13 mouse cellular contexts compared by ENCODE assay signal in genomic region chr12:103315831-103316545, GRCm38 (mm10). TPM values are rescaled to one million over a fixed set of nuclear protein-coding genes. Genes with fewer than 3 reads are reported as not detected.
A peak's percentile ranks its signal among the peaks of the same experiment; 100 is the strongest.
DNase-seq lines count a peak whose midpoint lies in the region; ATAC-seq lines count a peak whose summit lies in the region.
"Had no signal": no experiment of that assay in that cellular context is flagged by ENCODE, and none has a peak within 500 bp of the region (broad histone marks: within the 10 kb centered on the region; RNA-seq: fewer than 3 reads in every experiment).

No protein-coding gene starts in this region.

- peak overlapping the region; percentile 62 for H3K4me2 ChIP-seq in neural tube, embryonic 11.5 days (ENCODE audit: low read depth)
- H3K4me2 ChIP-seq in forebrain, embryonic 14.5 days (ENCODE audit: low read length) = peak overlapping the region; percentile 65
- peak overlapping the region; percentile 58 for H3K4me2 ChIP-seq in neural tube, embryonic 15.5 days
- H3K4me2 ChIP-seq: liver, embryonic 13.5 days had no signal

- whole genome bisulfite sequencing in neural tube, embryonic 11.5 days = 25% methylated on average over 20 of the region's 20 CpGs
- WGBS in forebrain, embryonic 14.5 days = 30% methylated on average over 20 of the region's 20 CpGs
- 19% methylated on average over 20 of the region's 20 CpGs for WGBS in midbrain, embryonic 10.5 days
- 24% methylated on average over 20 of the region's 20 CpGs for WGBS in neural tube, embryonic 15.5 days

- H3K9me3 ChIP-seq in neural tube, embryonic 11.5 days (ENCODE audit: control insufficient read depth, low read length) = no peaks in the 10 kb centered on the region
- H3K9me3 ChIP-seq in forebrain, embryonic 14.5 days (replicated peaks; ENCODE audit: control insufficient read depth, low read length) = no peaks in the 10 kb centered on the region
- no peaks in the 10 kb centered on the region for H3K9me3 ChIP-seq in midbrain, embryonic 10.5 days (replicated peaks)
- H3K9me3 ChIP-seq in neural tube, embryonic 15.5 days (replicated peaks) = no peaks in the 10 kb centered on the region
- H3K9me3 ChIP-seq: intestine, embryonic 15.5 days; liver, embryonic 13.5 days had no signal

- no peak for ATAC-seq in neural tube, embryonic 11.5 days (ENCODE audit: insufficient read depth, low FRiP score, low TSS enrichment)
- no peak for ATAC-seq in forebrain, embryonic 14.5 days
- ATAC-seq in neural tube, embryonic 15.5 days (ENCODE audit: low FRiP score) = no peak
- ATAC-seq: intestine, embryonic 15.5 days had no signal

- H3K27me3 ChIP-seq in neural tube, embryonic 11.5 days (ENCODE audit: control insufficient read depth, insufficient read depth, low read length) = 0 out of 2 replicates have a peak, but pooled peaks cover 2% of the 10 kb centered on the region
- H3K27me3 ChIP-seq in forebrain, embryonic 14.5 days (replicated peaks; ENCODE audit: control insufficient read depth, insufficient read depth, low read length) = no peaks in the 10 kb centered on the region
- H3K27me3 ChIP-seq in midbrain, embryonic 10.5 days (ENCODE audit: low read depth, poor library complexity, severe bottlenecking) = peaks cover 73% of the 10 kb centered on the region
- H3K27me3 ChIP-seq in neural tube, embryonic 15.5 days (replicated peaks) = peaks cover 8% of the 10 kb centered on the region; the same call in 1 of the 2 replicates

- peak overlapping the region; percentile 48 for H3K9ac ChIP-seq in neural tube, embryonic 11.5 days (ENCODE audit: low read length)
- peak overlapping the region; percentile 5; the same call in 1 of the 2 replicates for H3K9ac ChIP-seq in forebrain, embryonic 14.5 days (ENCODE audit: low read length)
- H3K9ac ChIP-seq in neural tube, embryonic 15.5 days (replicated peaks) = no peak overlapping the region
- H3K9ac ChIP-seq: intestine, embryonic 15.5 days; liver, embryonic 13.5 days had no signal

- H3K27ac ChIP-seq in neural tube, embryonic 11.5 days (ENCODE audit: low read depth, low read length) = peak overlapping the region; percentile 92
- H3K27ac ChIP-seq in forebrain, embryonic 14.5 days (ENCODE audit: low read depth, low read length) = 0 out of 2 replicates have a peak overlapping the region, but pooled peaks have one; percentile 33
- peak overlapping the region; percentile 93 for H3K27ac ChIP-seq in midbrain, embryonic 10.5 days (replicated peaks)
- H3K27ac ChIP-seq in neural tube, embryonic 15.5 days (replicated peaks) = peak overlapping the region; percentile 83
- H3K27ac ChIP-seq: intestine, embryonic 15.5 days; liver, embryonic 13.5 days; stomach, postnatal 0 days had no signal

- no peak for DNase-seq in neural tube, embryonic 11.5 days (ENCODE audit: low spot score)
- DNase-seq in neural tube, embryonic 10.5 days (ENCODE audit: extremely low spot score, low spot score) = no peak
- DNase-seq in forebrain, embryonic 14.5 days (ENCODE audit: low spot score) = no peak
- DNase-seq in midbrain, embryonic 10.5 days (ENCODE audit: low spot score) = peak; percentile 41
- no peak for DNase-seq in kidney, adult 11 months
- DNase-seq in layer of hippocampus, adult 9-11 months = no peak
- DNase-seq: adrenal gland, postnatal 10 days; kidney, postnatal 14 days; liver, embryonic 13.5 days; spleen, adult 18-20 months had no signal

- peaks cover 41% of the 10 kb centered on the region for H3K4me1 ChIP-seq in neural tube, embryonic 11.5 days (ENCODE audit: control insufficient read depth, insufficient read depth, low read length)
- peaks cover 30% of the 10 kb centered on the region for H3K4me1 ChIP-seq in forebrain, embryonic 14.5 days (ENCODE audit: control insufficient read depth, insufficient read depth, low read length)
- peaks cover 72% of the 10 kb centered on the region for H3K4me1 ChIP-seq in midbrain, embryonic 10.5 days
- peaks cover 41% of the 10 kb centered on the region for H3K4me1 ChIP-seq in neural tube, embryonic 15.5 days
- H3K4me1 ChIP-seq: intestine, embryonic 15.5 days; liver, embryonic 13.5 days had no signal

- H3K4me3 ChIP-seq in neural tube, embryonic 11.5 days (ENCODE audit: low read depth, low read length) = peak overlapping the region; percentile 41
- H3K4me3 ChIP-seq in forebrain, embryonic 14.5 days (ENCODE audit: low read depth, low read length) = 0 out of 2 replicates have a peak overlapping the region, but pooled peaks have one; percentile 31
- H3K4me3 ChIP-seq in midbrain, embryonic 10.5 days = peak overlapping the region; percentile 56
- peak overlapping the region; percentile 30; the same call in 1 of the 2 replicates for H3K4me3 ChIP-seq in neural tube, embryonic 15.5 days (replicated peaks)
- H3K4me3 ChIP-seq: intestine, embryonic 15.5 days; liver, embryonic 13.5 days had no signal

- no peaks in the 10 kb centered on the region for H3K36me3 ChIP-seq in neural tube, embryonic 11.5 days (ENCODE audit: control insufficient read depth, insufficient read depth, low read length)
- H3K36me3 ChIP-seq in forebrain, embryonic 14.5 days (ENCODE audit: control insufficient read depth, insufficient read depth, low read length) = no peaks in the 10 kb centered on the region
- H3K36me3 ChIP-seq in midbrain, embryonic 10.5 days = peaks cover 27% of the 10 kb centered on the region
- no peaks in the 10 kb centered on the region for H3K36me3 ChIP-seq in neural tube, embryonic 15.5 days
- H3K36me3 ChIP-seq: intestine, embryonic 15.5 days; liver, embryonic 13.5 days had no signal

RNA-seq across cellular contexts. Expression of gene Fam181a, which starts 5.2 kb away (rescaled TPM):
- polyA plus RNA-seq in neural tube, embryonic 11.5 days (2014; fragmentation: Nextera tagmentation; extraction: Ambion mirVana) = 23.7 and 24.2 TPM in 2 replicates
- polyA plus RNA-seq in forebrain, embryonic 14.5 days (2014; fragmentation: Nextera tagmentation; extraction: Ambion mirVana) = 5.2 and 5.5 TPM in 2 replicates
- polyA plus RNA-seq in midbrain, embryonic 10.5 days (2016; fragmentation: Nextera tagmentation; extraction: Ambion mirVana) = 52.7 and 54.9 TPM in 2 replicates
- 4.9 and 6.9 TPM in 2 replicates for polyA plus RNA-seq in neural tube, embryonic 15.5 days (2015; fragmentation: Nextera tagmentation; extraction: Ambion mirVana)
- polyA plus RNA-seq: liver, embryonic 13.5 days; stomach, postnatal 0 days had no signal

RNA-seq across cellular contexts. Expression of gene Asb2, which starts 39.8 kb away (rescaled TPM):
- polyA plus RNA-seq in neural tube, embryonic 11.5 days (2014; fragmentation: Nextera tagmentation; extraction: Ambion mirVana) = 2.9 and 3.4 TPM in 2 replicates
- 0.69 and 1.0 TPM in 2 replicates for polyA plus RNA-seq in forebrain, embryonic 14.5 days (2014; fragmentation: Nextera tagmentation; extraction: Ambion mirVana)
- 0.53 and 0.83 TPM in 2 replicates for polyA plus RNA-seq in midbrain, embryonic 10.5 days (2016; fragmentation: Nextera tagmentation; extraction: Ambion mirVana)
- polyA plus RNA-seq in neural tube, embryonic 15.5 days (2015; fragmentation: Nextera tagmentation; extraction: Ambion mirVana) = 2.1 and 3.3 TPM in 2 replicates

Comparison
In these comparisons a context has a peak if more than half of its experiments do, and no peak if none do; other contexts are left out.
1. H3K27ac ChIP-seq: peak in every context shown above with its lines; median percentile 93 in midbrain, embryonic 10.5 days; 92 in neural tube, embryonic 11.5 days; 83 in neural tube, embryonic 15.5 days; 33 in forebrain, embryonic 14.5 days.